Mouse (Mus musculus) embryonic facial prominence, embryonic 10.5 days (tissue): ENCODE results near the gene Gdf7. TPM values are rescaled to one million over a fixed set of nuclear protein-coding genes. Genes with fewer than 3 reads are reported as not detected.

Source experiments
- DNase-seq: peaks from one replicate; pipeline ENCODE4 v3.0.0-alpha.2; 2017; ENCODE audit warnings: low spot score
- H3K27ac ChIP-seq: fragments of 300-500 bp; sonication (generic); replicated peaks from 2 replicates; pipeline ENCODE4 v1.5.1; 2016; ENCODE audit warnings: mild to moderate bottlenecking
- H3K27me3 ChIP-seq: fragments of 300-500 bp; sonication (generic); replicated peaks from 2 replicates; pipeline ENCODE4 v1.6.1; 2016; ENCODE audit warnings: low read depth, mild to moderate bottlenecking; ENCODE audit not compliant: poor library complexity, severe bottlenecking
- H3K36me3 ChIP-seq: fragments of 300-500 bp; sonication (generic); replicated peaks from 2 replicates; pipeline ENCODE4 v1.6.1; 2016; ENCODE audit warnings: mild to moderate bottlenecking, moderate library complexity
- H3K4me1 ChIP-seq: fragments of 300-500 bp; sonication (generic); 2 replicates; pipeline ENCODE4 v1.6.1; 2016
- H3K4me3 ChIP-seq: fragments of 300-500 bp; sonication (generic); 2 replicates; pipeline ENCODE4 v1.5.1; 2016; ENCODE audit warnings: mild to moderate bottlenecking, moderate library complexity
- H3K9me3 ChIP-seq: fragments of 300-500 bp; sonication (generic); 2 replicates; pipeline ENCODE4 v1.6.1; 2016; ENCODE audit warnings: mild to moderate bottlenecking
- WGBS: fragments of 180-500 bp; shearing (Covaris S2); methylation state at CpG from one replicate; pipeline ENCODE4 v1.1.7; 2016; 5-methylcytosine and 5-hydroxymethylcytosine counted together
- polyA plus RNA-seq: library from polyadenylated mRNA; unstranded; fragments of >200 nt; fragmentation: Nextera tagmentation; extraction: Ambion mirVana; gene quantifications from 2 replicates; pipeline ENCODE4 v1.2.1, GENCODE M21; 2016

The Gdf7 gene
- polyA plus RNA-seq, 1 experiment from 2014 or later = 0.17 TPM

GRCm38 (mm10) chr12:8301011-8301814 lies 541 bp downstream of the Gdf7 start:
- no peaks in the 10 kb centered on the region for H3K36me3 ChIP-seq
- 2% methylated on average over 46 of the region's 46 CpGs for WGBS
- H3K9me3 ChIP-seq = no peaks in the 10 kb centered on the region
- H3K4me1 ChIP-seq = peaks cover 52% of the 10 kb centered on the region
- peak; percentile 42 for DNase-seq
- H3K27ac ChIP-seq = peak overlapping the region; percentile 48
- H3K27me3 ChIP-seq = peaks cover 100% of the 10 kb centered on the region
- peak overlapping the region; percentile 60 for H3K4me3 ChIP-seq

GRCm38 (mm10) chr12:8300521-8300920 lies 1.2 kb downstream of the Gdf7 start:
- no peak for DNase-seq
- Histone ChIP-seq H3K4me1 (peaks cover 49% of the 10 kb centered on the region), H3K36me3 (no peaks in the 10 kb centered on the region), H3K27me3 (peaks cover 100% of the 10 kb centered on the region), H3K27ac (no peak overlapping the region), H3K4me3 (peak overlapping the region; percentile 29; the same call in 1 of the 2 replicates), H3K9me3 (no peaks in the 10 kb centered on the region)
- 16% methylated on average over 5 of the region's 5 CpGs for WGBS

GRCm38 (mm10) chr12:8300111-8300480 lies 1.7 kb downstream of the Gdf7 start:
- Histone ChIP-seq H3K4me3 (peak overlapping the region; percentile 29), H3K4me1 (peaks cover 49% of the 10 kb centered on the region), H3K9me3 (no peaks in the 10 kb centered on the region), H3K27ac (no peak overlapping the region), H3K27me3 (peaks cover 100% of the 10 kb centered on the region), H3K36me3 (no peaks in the 10 kb centered on the region)
- 9% methylated on average over 10 of the region's 10 CpGs for WGBS
- DNase-seq = peak; percentile 47

- H3K4me3 ChIP-seq = peak overlapping the region; percentile 56
- DNase-seq = peak; percentile 56
- H3K36me3 ChIP-seq = no peaks in the 10 kb centered on the region
- H3K4me1 ChIP-seq = peaks cover 49% of the 10 kb centered on the region
- peaks cover 100% of the 10 kb centered on the region for H3K27me3 ChIP-seq
- no peaks in the 10 kb centered on the region for H3K9me3 ChIP-seq
- no peak overlapping the region for H3K27ac ChIP-seq
- 4% methylated on average over 34 of the region's 34 CpGs for WGBS
These were observed 2.3 kb downstream of the Gdf7 start for GRCm38 (mm10) chr12:8299143-8300110.

- Histone ChIP-seq H3K4me1 (peaks cover 49% of the 10 kb centered on the region), H3K27ac (no peak overlapping the region), H3K27me3 (peaks cover 100% of the 10 kb centered on the region), H3K36me3 (no peaks in the 10 kb centered on the region), H3K9me3 (no peaks in the 10 kb centered on the region), H3K4me3 (peak overlapping the region; percentile 56)
- WGBS = 2% methylated on average over 85 of the region's 85 CpGs
- peak; percentile 67 for DNase-seq
These were observed 3.2 kb downstream of the Gdf7 start for GRCm38 (mm10) chr12:8298361-8299142.

- 5% methylated on average over 34 of the region's 34 CpGs for WGBS
- DNase-seq = peak; percentile 41
- Histone ChIP-seq H3K36me3 (no peaks in the 10 kb centered on the region), H3K27ac (no peak overlapping the region), H3K9me3 (no peaks in the 10 kb centered on the region), H3K27me3 (peaks cover 98% of the 10 kb centered on the region), H3K4me3 (peak overlapping the region; percentile 56), H3K4me1 (peaks cover 49% of the 10 kb centered on the region)
These were observed 4.1 kb downstream of the Gdf7 start for GRCm38 (mm10) chr12:8297586-8298214.

GRCm38 (mm10) chr12:8296154-8296553 lies 5.6 kb downstream of the Gdf7 start:
- no peaks in the 10 kb centered on the region for H3K36me3 ChIP-seq
- WGBS = 79% methylated on average over 2 of the region's 2 CpGs
- no peak overlapping the region for H3K27ac ChIP-seq
- DNase-seq = no peak
- H3K9me3 ChIP-seq = no peaks in the 10 kb centered on the region
- H3K27me3 ChIP-seq = peaks cover 83% of the 10 kb centered on the region
- H3K4me3 ChIP-seq = no peak overlapping the region
- peaks cover 34% of the 10 kb centered on the region for H3K4me1 ChIP-seq

GRCm38 (mm10) chr12:8295307-8295913 lies 6.3 kb downstream of the Gdf7 start:
- no peaks in the 10 kb centered on the region for H3K9me3 ChIP-seq
- peaks cover 27% of the 10 kb centered on the region for H3K4me1 ChIP-seq
- no peak overlapping the region for H3K4me3 ChIP-seq
- WGBS = 58% methylated on average over 6 of the region's 6 CpGs
- peaks cover 76% of the 10 kb centered on the region for H3K27me3 ChIP-seq
- no peaks in the 10 kb centered on the region for H3K36me3 ChIP-seq
- no peak overlapping the region for H3K27ac ChIP-seq
- DNase-seq = no peak

- H3K4me1 ChIP-seq = peaks cover 4% of the 10 kb centered on the region; the same call in 1 of the 2 replicates
- no peak overlapping the region for H3K4me3 ChIP-seq
- no peaks in the 10 kb centered on the region; the same call in 1 of the 2 replicates for H3K36me3 ChIP-seq
- DNase-seq = no peak
- 71% methylated on average over 15 of the region's 15 CpGs for WGBS
- H3K27ac ChIP-seq = no peak overlapping the region
- peaks cover 35% of the 10 kb centered on the region for H3K27me3 ChIP-seq
- H3K9me3 ChIP-seq = no peaks in the 10 kb centered on the region
These were observed 10.4 kb downstream of the Gdf7 start for GRCm38 (mm10) chr12:8291157-8291853.

GRCm38 (mm10) chr12:8289499-8289898 lies 12.3 kb downstream of the Gdf7 start:
- Histone ChIP-seq H3K4me3 (no peak overlapping the region), H3K9me3 (no peaks in the 10 kb centered on the region), H3K36me3 (peaks cover 2% of the 10 kb centered on the region; the same call in 1 of the 2 replicates), H3K27ac (no peak overlapping the region), H3K27me3 (peaks cover 16% of the 10 kb centered on the region), H3K4me1 (peaks cover 4% of the 10 kb centered on the region; the same call in 1 of the 2 replicates)
- 87% methylated on average over 8 of the region's 8 CpGs for WGBS
- DNase-seq = no peak

- WGBS = 82% methylated on average over 6 of the region's 6 CpGs
- H3K9me3 ChIP-seq = no peaks in the 10 kb centered on the region
- peaks cover 6% of the 10 kb centered on the region; the same call in 1 of the 2 replicates for H3K36me3 ChIP-seq
- no peak for DNase-seq
- peaks cover 12% of the 10 kb centered on the region; the same call in 1 of the 2 replicates for H3K27me3 ChIP-seq
- H3K27ac ChIP-seq = no peak overlapping the region
- peaks cover 4% of the 10 kb centered on the region; the same call in 1 of the 2 replicates for H3K4me1 ChIP-seq
- H3K4me3 ChIP-seq = no peak overlapping the region
These were observed 12.7 kb downstream of the Gdf7 start for GRCm38 (mm10) chr12:8289099-8289498.
